Mouse (Mus musculus): ENCODE results near the gene Gbp3. TPM values are rescaled to one million over a fixed set of nuclear protein-coding genes. Genes with fewer than 3 reads are reported as not detected.
"Not testable (repeated sequence)": the region's sequence is repeated elsewhere in the genome, so short reads cannot be mapped to it uniquely, and the experiment has no call there.

The Gbp3 gene
- polyA plus RNA-seq, 1 experiment from 2014 or later, result 2.9 TPM

DNA sequence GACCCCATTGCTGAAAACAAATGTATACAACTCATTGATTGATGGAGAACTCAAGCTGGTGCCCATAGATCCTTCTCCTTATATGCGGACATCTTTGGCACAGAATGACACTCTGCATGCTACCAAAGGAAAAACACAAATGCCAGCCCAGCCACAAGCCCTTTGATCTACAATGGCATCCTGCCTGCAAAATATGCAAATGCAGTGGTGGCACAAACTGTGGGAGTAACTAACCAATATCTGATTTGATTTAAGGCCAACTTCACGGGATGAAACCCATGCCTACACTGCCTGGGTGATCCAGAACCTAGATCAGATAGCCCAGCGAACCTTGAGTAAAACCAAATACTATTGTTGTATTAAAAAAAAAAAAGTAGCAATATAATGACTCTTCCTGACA lies 13.1 kb upstream of the Gbp3 start:
- Histone ChIP-seq H3K4me2 (ENCODE audit: low read depth, low read length) (no peak overlapping the region), H3K9ac (ENCODE audit: low read length) (no peak overlapping the region), H3K27me3 (ENCODE audit: control insufficient read depth, insufficient read depth, low read depth, low read length) (no peaks in the 10 kb centered on the region), H3K36me3 (ENCODE audit: control insufficient read depth, insufficient read depth, low read length) (no peaks in the 10 kb centered on the region), H3K4me1 (replicated peaks; ENCODE audit: control insufficient read depth, insufficient read depth, low read length) (no peaks in the 10 kb centered on the region), H3K9me3 (ENCODE audit: control insufficient read depth, low read length) (no peaks in the 10 kb centered on the region), H3K4me3 (ENCODE audit: low read length) (no peak overlapping the region), H3K27ac (ENCODE audit: low read length) (no peak overlapping the region)
- ATAC-seq (ENCODE audit: low read depth), result no peak
- 69% methylated on average over 3 of the region's 3 CpGs for WGBS

DNA sequence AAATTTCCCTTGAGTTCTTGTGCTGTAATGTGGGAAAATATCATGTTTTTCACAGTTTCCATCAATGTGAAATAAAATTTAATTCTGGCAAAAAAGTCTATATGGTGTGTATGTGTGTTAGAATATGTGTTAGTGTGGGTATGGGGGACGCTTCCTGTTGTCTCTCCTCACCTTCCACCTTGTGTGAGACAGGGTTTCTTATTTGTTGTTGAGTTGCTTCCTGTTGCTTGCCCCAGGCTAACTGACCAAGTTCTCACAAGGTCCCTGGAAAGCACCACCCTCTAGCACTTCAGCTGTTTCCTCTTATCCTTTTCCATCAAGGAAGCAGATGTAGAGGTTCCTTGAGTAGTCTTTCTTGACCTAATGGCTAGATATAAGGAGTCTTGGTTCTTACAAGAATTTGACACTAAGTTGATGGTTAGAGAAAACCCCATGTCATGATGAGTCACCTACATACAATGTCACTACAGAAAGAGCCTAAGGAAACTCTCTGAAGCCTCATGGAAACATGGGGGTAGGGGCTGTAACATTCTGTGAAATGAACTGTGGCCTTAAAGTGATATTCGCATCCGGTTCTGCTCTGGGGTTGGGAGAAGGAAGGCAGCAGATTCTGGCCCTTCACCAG lies 9.7 kb upstream of the Gbp3 start:
- H3K4me1 ChIP-seq (replicated peaks; ENCODE audit: control insufficient read depth, insufficient read depth, low read length), result no peaks in the 10 kb centered on the region
- H3K36me3 ChIP-seq (ENCODE audit: control insufficient read depth, insufficient read depth, low read length), result no peaks in the 10 kb centered on the region
- H3K4me3 ChIP-seq (ENCODE audit: low read length), result no peak overlapping the region
- 81% methylated on average over 3 of the region's 3 CpGs for WGBS
- no peaks in the 10 kb centered on the region for H3K9me3 ChIP-seq (ENCODE audit: control insufficient read depth, low read length)
- H3K27ac ChIP-seq (ENCODE audit: low read length), result no peak overlapping the region
- H3K9ac ChIP-seq (ENCODE audit: low read length), result no peak overlapping the region
- H3K27me3 ChIP-seq (ENCODE audit: control insufficient read depth, insufficient read depth, low read depth, low read length), result no peaks in the 10 kb centered on the region
- H3K4me2 ChIP-seq (ENCODE audit: low read depth, low read length), result no peak overlapping the region
- ATAC-seq (ENCODE audit: low read depth), result no peak

DNA sequence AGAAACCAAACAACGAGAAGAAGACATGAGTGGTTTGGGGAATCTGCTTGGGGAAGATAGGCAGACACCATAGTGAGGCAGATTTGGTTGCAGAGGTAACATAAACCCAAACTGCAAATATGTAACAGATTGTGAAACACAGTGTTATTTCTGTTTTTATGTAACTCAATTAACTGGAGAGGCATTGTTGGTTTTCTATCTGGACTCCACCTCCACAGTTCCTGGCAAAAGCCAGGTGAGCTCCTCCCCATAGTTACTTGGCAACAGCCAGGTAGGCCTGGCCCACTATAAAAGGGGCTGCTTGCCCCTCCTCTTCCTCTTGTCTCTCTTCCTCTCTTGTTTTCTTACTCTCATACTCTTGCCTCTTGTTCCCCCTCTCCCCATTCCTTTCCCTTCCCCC lies 5.2 kb upstream of the Gbp3 start:
- no peak overlapping the region for H3K27ac ChIP-seq (ENCODE audit: low read length)
- no peak overlapping the region for H3K9ac ChIP-seq (ENCODE audit: low read length)
- ATAC-seq (ENCODE audit: low read depth), result no peak
- H3K9me3 ChIP-seq (ENCODE audit: control insufficient read depth, low read length), result no peaks in the 10 kb centered on the region
- peaks cover 2% of the 10 kb centered on the region; the same call in 1 of the 2 replicates for H3K4me1 ChIP-seq (replicated peaks; ENCODE audit: control insufficient read depth, insufficient read depth, low read length)
- WGBS, result 66% methylated on average over 1 of the region's 1 CpGs
- no peaks in the 10 kb centered on the region for H3K36me3 ChIP-seq (ENCODE audit: control insufficient read depth, insufficient read depth, low read length)
- no peak overlapping the region for H3K4me2 ChIP-seq (ENCODE audit: low read depth, low read length)
- H3K4me3 ChIP-seq (ENCODE audit: low read length), result no peak overlapping the region
- H3K27me3 ChIP-seq (ENCODE audit: control insufficient read depth, insufficient read depth, low read depth, low read length), result no peaks in the 10 kb centered on the region

DNA sequence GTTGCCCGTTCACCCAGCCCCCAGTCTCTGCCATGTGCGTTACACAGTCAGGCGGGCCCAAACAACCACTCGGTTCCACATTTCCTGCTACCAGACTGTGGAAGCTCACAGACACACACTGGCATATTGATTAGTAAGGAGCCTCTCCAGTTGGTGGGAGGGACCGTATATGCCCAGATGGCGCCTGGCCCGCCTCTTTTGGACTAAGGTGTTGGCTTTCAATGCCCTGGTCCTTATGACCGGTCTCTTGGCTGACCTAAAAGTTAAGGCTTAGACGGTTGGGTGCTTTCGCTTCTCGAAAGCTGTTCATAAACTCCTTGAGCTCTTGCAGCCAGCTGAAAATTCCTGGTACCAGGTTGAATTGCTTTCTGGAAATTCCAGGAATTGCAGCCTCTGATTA lies 4.2 kb upstream of the Gbp3 start:
- Histone ChIP-seq H3K9ac (ENCODE audit: low read length) (no peak overlapping the region), H3K27me3 (ENCODE audit: control insufficient read depth, insufficient read depth, low read depth, low read length) (no peaks in the 10 kb centered on the region), H3K4me1 (replicated peaks; ENCODE audit: control insufficient read depth, insufficient read depth, low read length) (peaks cover 7% of the 10 kb centered on the region; the same call in 1 of the 2 replicates), H3K4me2 (ENCODE audit: low read depth, low read length) (no peak overlapping the region), H3K36me3 (ENCODE audit: control insufficient read depth, insufficient read depth, low read length) (no peaks in the 10 kb centered on the region), H3K27ac (ENCODE audit: low read length) (no peak overlapping the region), H3K4me3 (ENCODE audit: low read length) (no peak overlapping the region), H3K9me3 (ENCODE audit: control insufficient read depth, low read length) (no peaks in the 10 kb centered on the region)
- no peak for ATAC-seq (ENCODE audit: low read depth)
- 75% methylated on average over 11 of the region's 11 CpGs for WGBS

DNA sequence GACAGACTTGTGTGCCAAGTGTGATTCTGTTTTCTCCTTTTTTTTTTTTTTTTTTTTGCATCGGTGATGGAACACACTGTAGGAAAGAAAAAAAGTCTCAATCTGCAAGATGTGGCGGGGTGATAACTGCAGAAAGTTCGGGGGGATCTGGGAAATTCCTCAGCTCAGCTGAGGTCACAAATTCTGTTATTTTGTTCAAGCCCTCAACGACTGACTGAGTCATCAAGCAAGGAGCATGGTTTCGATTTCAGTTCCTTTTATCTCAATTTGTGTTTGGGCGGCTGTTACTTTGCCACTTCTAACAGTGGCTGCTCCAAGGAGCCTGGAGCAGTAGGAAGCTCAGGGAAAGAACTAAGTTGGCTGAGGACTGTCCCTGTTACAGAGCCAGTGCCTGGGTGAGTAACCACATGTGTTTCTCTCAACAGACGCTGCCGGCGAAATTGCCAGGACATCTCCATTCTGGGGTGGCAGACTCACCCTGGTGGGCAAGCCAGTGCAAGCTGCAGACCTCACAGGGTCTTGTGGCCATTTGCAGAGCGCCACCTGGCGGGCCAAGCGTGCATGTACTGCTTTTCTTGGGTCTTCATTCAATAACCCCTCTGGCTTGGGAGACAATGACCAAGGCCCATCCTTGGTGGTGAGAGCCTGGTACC lies 596 bp downstream of the Gbp3 start:
- no peaks in the 10 kb centered on the region for H3K36me3 ChIP-seq (ENCODE audit: control insufficient read depth, insufficient read depth, low read length)
- WGBS, result 3% methylated on average over 12 of the region's 12 CpGs
- H3K4me1 ChIP-seq (replicated peaks; ENCODE audit: control insufficient read depth, insufficient read depth, low read length), result peaks cover 7% of the 10 kb centered on the region; the same call in 1 of the 2 replicates
- no peaks in the 10 kb centered on the region for H3K27me3 ChIP-seq (ENCODE audit: control insufficient read depth, insufficient read depth, low read depth, low read length)
- H3K9me3 ChIP-seq (ENCODE audit: control insufficient read depth, low read length), result no peaks in the 10 kb centered on the region
- peak overlapping the region; percentile 49 for H3K4me3 ChIP-seq (ENCODE audit: low read length)
- peak overlapping the region; percentile 49 for H3K27ac ChIP-seq (ENCODE audit: low read length)
- ATAC-seq (ENCODE audit: low read depth), result peak; percentile 87
- peak overlapping the region; percentile 56 for H3K4me2 ChIP-seq (ENCODE audit: low read depth, low read length)
- peak overlapping the region; percentile 45; the same call in 1 of the 2 replicates for H3K9ac ChIP-seq (ENCODE audit: low read length)

DNA sequence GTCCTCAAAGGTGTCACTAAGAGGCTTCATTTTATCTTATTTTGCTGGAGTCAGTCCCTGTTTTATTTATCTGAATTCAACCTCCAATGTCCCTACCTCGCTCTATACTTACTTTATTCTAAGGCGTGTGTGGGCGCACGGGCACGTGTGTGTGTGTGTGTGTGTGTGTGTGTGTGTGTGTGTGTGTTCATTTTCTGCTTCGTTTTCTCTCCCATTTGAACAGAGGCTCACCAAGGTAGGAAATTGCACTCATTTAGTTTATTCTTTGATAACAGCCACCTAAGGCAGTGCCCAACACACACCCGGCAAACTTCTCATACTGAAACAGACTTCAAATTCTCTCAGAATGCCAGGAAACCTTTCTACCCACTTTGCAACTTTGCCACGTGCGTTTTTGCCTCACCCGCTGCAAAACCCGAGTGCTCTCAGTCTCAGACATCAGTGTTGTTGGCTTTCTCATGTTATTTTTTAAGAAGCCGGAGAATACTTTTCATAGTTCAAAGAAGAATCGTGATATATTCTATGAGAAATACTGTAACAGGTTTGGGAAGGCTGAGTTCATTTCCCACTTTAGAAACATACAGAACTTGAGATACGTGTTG lies 1.3 kb downstream of the Gbp3 start:
- Histone ChIP-seq H3K4me2 (ENCODE audit: low read depth, low read length) (no peak overlapping the region), H3K27ac (ENCODE audit: low read length) (no peak overlapping the region), H3K27me3 (ENCODE audit: control insufficient read depth, insufficient read depth, low read depth, low read length) (no peaks in the 10 kb centered on the region), H3K4me1 (replicated peaks; ENCODE audit: control insufficient read depth, insufficient read depth, low read length) (peaks cover 7% of the 10 kb centered on the region; the same call in 1 of the 2 replicates), H3K4me3 (ENCODE audit: low read length) (no peak overlapping the region), H3K9me3 (ENCODE audit: control insufficient read depth, low read length) (no peaks in the 10 kb centered on the region), H3K36me3 (ENCODE audit: control insufficient read depth, insufficient read depth, low read length) (no peaks in the 10 kb centered on the region), H3K9ac (ENCODE audit: low read length) (no peak overlapping the region)
- WGBS, result 76% methylated on average over 14 of the region's 14 CpGs
- no peak for ATAC-seq (ENCODE audit: low read depth)

DNA sequence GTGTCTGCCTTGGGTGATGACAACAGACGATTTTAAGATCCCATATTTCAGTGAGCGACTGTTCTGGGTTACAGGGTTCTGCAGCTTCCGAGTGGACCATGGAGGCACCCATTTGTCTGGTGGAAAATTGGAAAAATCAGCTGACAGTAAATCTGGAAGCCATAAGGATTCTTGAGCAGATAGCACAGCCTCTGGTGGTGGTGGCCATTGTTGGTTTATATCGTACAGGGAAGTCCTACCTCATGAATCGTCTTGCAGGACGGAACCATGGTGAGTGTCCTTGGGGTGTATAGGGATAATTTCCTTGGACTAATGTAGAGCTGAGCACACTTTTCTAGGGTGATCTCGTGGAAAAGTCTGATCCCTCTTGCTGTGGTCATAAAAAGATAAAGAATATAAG lies 1.8 kb downstream of the Gbp3 start:
- no peak for ATAC-seq (ENCODE audit: low read depth)
- no peak overlapping the region for H3K9ac ChIP-seq (ENCODE audit: low read length)
- no peak overlapping the region for H3K27ac ChIP-seq (ENCODE audit: low read length)
- no peaks in the 10 kb centered on the region for H3K27me3 ChIP-seq (ENCODE audit: control insufficient read depth, insufficient read depth, low read depth, low read length)
- peaks cover 7% of the 10 kb centered on the region; the same call in 1 of the 2 replicates for H3K4me1 ChIP-seq (replicated peaks; ENCODE audit: control insufficient read depth, insufficient read depth, low read length)
- H3K9me3 ChIP-seq (ENCODE audit: control insufficient read depth, low read length), result no peaks in the 10 kb centered on the region
- no peak overlapping the region for H3K4me2 ChIP-seq (ENCODE audit: low read depth, low read length)
- H3K36me3 ChIP-seq (ENCODE audit: control insufficient read depth, insufficient read depth, low read length), result no peaks in the 10 kb centered on the region
- WGBS, result 78% methylated on average over 7 of the region's 7 CpGs
- H3K4me3 ChIP-seq (ENCODE audit: low read length), result no peak overlapping the region

DNA sequence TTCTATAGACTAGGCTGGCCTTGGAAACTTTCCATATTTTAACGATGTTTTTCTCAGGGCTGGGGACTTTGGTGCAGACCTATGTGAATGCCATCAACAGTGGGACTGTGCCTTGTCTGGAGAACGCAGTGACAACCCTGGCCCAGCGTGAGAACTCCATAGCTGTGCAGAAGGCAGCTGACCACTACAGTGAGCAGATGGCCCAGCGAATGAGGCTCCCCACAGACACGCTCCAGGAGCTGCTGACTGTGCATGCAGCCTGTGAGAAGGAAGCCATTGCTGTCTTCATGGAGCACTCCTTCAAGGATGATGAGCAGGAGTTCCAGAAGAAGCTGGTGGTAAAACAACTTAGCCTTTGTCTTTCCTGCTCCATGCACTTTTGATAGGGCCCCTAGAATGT lies 7.7 kb downstream of the Gbp3 start:
- H3K27me3 ChIP-seq (ENCODE audit: control insufficient read depth, insufficient read depth, low read depth, low read length); ATAC-seq (ENCODE audit: low read depth); H3K27ac ChIP-seq (ENCODE audit: low read length); H3K36me3 ChIP-seq (ENCODE audit: control insufficient read depth, insufficient read depth, low read length); H3K4me1 ChIP-seq (replicated peaks; ENCODE audit: control insufficient read depth, insufficient read depth, low read length); H3K4me2 ChIP-seq (ENCODE audit: low read depth, low read length); H3K4me3 ChIP-seq (ENCODE audit: low read length); H3K9ac ChIP-seq (ENCODE audit: low read length); H3K9me3 ChIP-seq (ENCODE audit: control insufficient read depth, low read length): not testable (repeated sequence)
- 82% methylated on average over 5 of the region's 5 CpGs for WGBS

DNA sequence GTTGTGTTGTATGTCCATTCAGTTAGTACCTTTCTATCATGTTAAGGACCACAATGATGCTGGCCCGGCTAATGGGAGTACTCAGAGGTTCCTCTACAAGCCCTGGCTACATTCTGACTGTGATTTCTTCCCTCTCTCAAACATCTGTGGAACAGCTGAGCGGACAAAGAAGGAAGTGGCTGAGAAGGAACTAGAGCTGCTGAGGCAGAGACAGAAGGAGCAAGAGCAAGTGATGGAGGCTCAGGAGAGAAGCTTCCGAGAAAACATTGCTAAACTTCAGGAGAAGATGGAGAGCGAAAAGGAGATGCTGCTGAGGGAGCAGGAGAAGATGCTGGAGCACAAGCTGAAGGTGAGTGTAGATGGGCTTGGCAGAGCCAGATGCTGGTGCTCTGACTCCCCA lies 10.9 kb downstream of the Gbp3 start:
- Histone ChIP-seq H3K27ac (ENCODE audit: low read length) (no peak overlapping the region), H3K9me3 (ENCODE audit: control insufficient read depth, low read length) (no peaks in the 10 kb centered on the region), H3K4me3 (ENCODE audit: low read length) (no peak overlapping the region), H3K36me3 (ENCODE audit: control insufficient read depth, insufficient read depth, low read length) (no peaks in the 10 kb centered on the region), H3K27me3 (ENCODE audit: control insufficient read depth, insufficient read depth, low read depth, low read length) (no peaks in the 10 kb centered on the region), H3K4me2 (ENCODE audit: low read depth, low read length) (no peak overlapping the region), H3K4me1 (replicated peaks; ENCODE audit: control insufficient read depth, insufficient read depth, low read length) (no peaks in the 10 kb centered on the region), H3K9ac (ENCODE audit: low read length) (no peak overlapping the region)
- 93% methylated on average over 4 of the region's 4 CpGs for WGBS
- no peak for ATAC-seq (ENCODE audit: low read depth)
